Mouse (Mus musculus) CH12.LX (cell line): ENCODE results near the gene Ccl5.
A peak's percentile ranks its signal among the peaks of the same experiment; 100 is the strongest.

Experiments used
- CHD2 ChIP-seq: IDR thresholded peaks from 2 replicates; pipeline ENCODE4 v1.6.1; 2011; ENCODE audit warnings: low read length, improper control_type of control experiment
- CTCF ChIP-seq, 2 experiments: IDR thresholded peaks in 1 of 2; conservative IDR thresholded peaks in 1 of 2; 2 replicates each; pipeline ENCODE4 v1.5.1; 2011 to 2012; ENCODE audit warnings: low read depth in 2 of 2, low read length in 2 of 2, improper control_type of control experiment in 1 of 2, inconsistent platforms in 1 of 2, mild to moderate bottlenecking in 1 of 2, moderate library complexity in 1 of 2
- E2F4 ChIP-seq: IDR thresholded peaks from 2 replicates; pipeline ENCODE4 v1.6.1; 2011; ENCODE audit warnings: low read depth, low read length, improper control_type of control experiment; ENCODE audit not compliant: insufficient replicate concordance
- UBTF ChIP-seq: IDR thresholded peaks from 2 replicates; pipeline ENCODE4 v1.6.1; 2012; ENCODE audit warnings: low read depth, mild to moderate bottlenecking, inconsistent platforms, low read length, improper control_type of control experiment, moderate library complexity
- ZC3H11A ChIP-seq: IDR thresholded peaks from 2 replicates; pipeline ENCODE4 v1.6.1; 2012; ENCODE audit warnings: low read depth, mild to moderate bottlenecking, inconsistent platforms, low read length, improper control_type of control experiment

DNA sequence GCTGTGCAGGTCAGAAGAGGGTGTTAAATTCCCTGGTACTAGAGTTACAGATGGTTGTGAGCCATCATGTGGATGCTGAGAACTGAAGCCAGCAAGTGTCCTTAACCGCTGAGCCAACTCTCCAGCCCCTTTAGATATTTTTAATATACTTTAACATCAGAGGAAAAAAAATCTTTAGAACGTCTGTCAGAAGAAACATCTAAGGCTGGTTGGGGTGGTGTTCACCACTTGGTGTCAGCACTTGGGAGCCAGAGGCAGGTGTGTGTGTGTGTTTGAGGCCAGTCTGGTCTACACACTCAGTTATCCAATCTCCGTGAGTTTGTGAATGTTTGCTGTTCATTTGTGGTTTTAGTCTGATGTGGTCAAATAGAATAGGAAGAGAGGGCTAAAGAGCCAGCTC is 48.7 kb upstream of the Ccl5 start:
- TF ChIP-seq E2F4 = no peak
- peak in 1 of 2 experiments; percentile 48; a peak in 2 of 4 replicates for TF ChIP-seq CTCF (conservative IDR thresholded peaks at IDR 0.05 in 1 of 2, IDR thresholded peaks at IDR 0.05 in 1 of 2; ENCODE audit: low read depth in 2 of 2, low read length in 2 of 2)
- no peak for TF ChIP-seq CHD2
- TF ChIP-seq ZC3H11A = no peak
- TF ChIP-seq UBTF = no peak
